Mouse (Mus musculus): Measurements from ENCODE around the gene Rexo5. TPM values are rescaled to one million over a fixed set of nuclear protein-coding genes. Genes with fewer than 3 reads are reported as not detected.
A peak's percentile ranks its signal among the peaks of the same experiment; 100 is the strongest.

Gene Rexo5
- polyA plus RNA-seq (2016; fragmentation: Nextera tagmentation; extraction: Ambion mirVana): 21.9 and 30.7 TPM in 2 replicates

DNA sequence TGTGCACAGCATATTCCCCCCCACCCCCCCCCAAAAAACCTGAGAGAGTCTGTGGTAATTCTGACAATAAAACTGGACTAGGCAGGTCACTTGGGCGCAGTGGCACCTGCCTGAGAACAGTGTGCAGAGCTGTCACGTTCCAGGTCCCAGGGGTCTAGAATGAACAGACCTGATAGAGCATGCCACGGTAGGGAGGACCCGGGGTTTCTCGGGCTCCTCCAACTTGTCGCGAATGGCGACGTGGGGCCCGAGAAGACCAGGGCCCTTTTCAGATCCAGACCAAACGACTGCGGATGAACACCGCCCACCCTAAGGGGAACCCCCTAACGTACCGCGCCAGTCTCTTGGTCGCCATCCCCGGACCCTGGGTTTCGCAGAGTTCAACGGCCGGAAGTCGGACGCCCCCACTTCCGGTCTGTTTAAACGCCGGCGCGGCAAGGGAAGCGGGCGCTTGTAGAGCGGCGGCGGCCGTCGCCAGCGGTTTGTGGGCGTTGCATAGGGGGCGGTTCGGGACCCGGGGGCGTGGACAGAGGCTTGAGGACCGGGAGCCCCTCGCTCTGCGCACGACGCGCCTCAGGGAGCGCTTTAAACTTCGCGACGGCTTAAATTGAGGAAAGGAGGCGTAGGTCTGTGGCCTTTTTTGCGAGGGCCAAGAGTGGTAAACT, at the start of gene Rexo5, which contains the start of gene Eri2:
Rexo5 (plus strand) TSS at position 421 of the 665 bp plus-strand sequence.
Eri2 (minus strand) TSS at position 473 of the 665 bp plus-strand sequence.
- peak; percentile 98 for ATAC-seq (ENCODE audit: low FRiP score)
- peak within 1 kb of the TSS; percentile 68 for H3K4me3 ChIP-seq (replicated peaks)
- H3K27ac ChIP-seq: peak within 1 kb of the TSS; percentile 60
- no peaks in the 10 kb centered on the region for H3K9me3 ChIP-seq
- WGBS: under 1% methylated on average over 53 of the region's 53 CpGs
- H3K4me1 ChIP-seq: peaks cover 14% of the 10 kb centered on the region
- peaks cover 11% of the 10 kb centered on the region for H3K36me3 ChIP-seq (replicated peaks)
- peak within 1 kb of the TSS; percentile 81 for H3K4me2 ChIP-seq
- peak within 1 kb of the TSS; percentile 70 for H3K9ac ChIP-seq
- H3K27me3 ChIP-seq: no peaks in the 10 kb centered on the region

- Histone ChIP-seq H3K36me3 (replicated peaks) (no peaks in the 10 kb centered on the region), H3K4me3 (replicated peaks) (peak overlapping the region; percentile 10), H3K27me3 (no peaks in the 10 kb centered on the region), H3K9ac (no peak overlapping the region), H3K27ac (no peak overlapping the region), H3K9me3 (no peaks in the 10 kb centered on the region), H3K4me2 (peak overlapping the region; percentile 45), H3K4me1 (peaks cover 7% of the 10 kb centered on the region)
- no peak for ATAC-seq (ENCODE audit: low FRiP score)
- WGBS: 7% methylated on average over 34 of the region's 34 CpGs
Measured at GRCm38 (mm10) chr7:119744321-119744720, 49.5 kb upstream of the Rexo5 start.

- Histone ChIP-seq H3K36me3 (replicated peaks) (no peaks in the 10 kb centered on the region), H3K27me3 (no peaks in the 10 kb centered on the region), H3K9me3 (no peaks in the 10 kb centered on the region), H3K4me2 (no peak overlapping the region), H3K4me3 (replicated peaks) (no peak overlapping the region), H3K9ac (no peak overlapping the region), H3K4me1 (peaks cover 7% of the 10 kb centered on the region), H3K27ac (no peak overlapping the region)
- WGBS: 97% methylated on average over 1 of the region's 1 CpGs
- ATAC-seq (ENCODE audit: low FRiP score): no peak
Measured at GRCm38 (mm10) chr7:119745869-119746268, 47.9 kb upstream of the Rexo5 start.

DNA sequence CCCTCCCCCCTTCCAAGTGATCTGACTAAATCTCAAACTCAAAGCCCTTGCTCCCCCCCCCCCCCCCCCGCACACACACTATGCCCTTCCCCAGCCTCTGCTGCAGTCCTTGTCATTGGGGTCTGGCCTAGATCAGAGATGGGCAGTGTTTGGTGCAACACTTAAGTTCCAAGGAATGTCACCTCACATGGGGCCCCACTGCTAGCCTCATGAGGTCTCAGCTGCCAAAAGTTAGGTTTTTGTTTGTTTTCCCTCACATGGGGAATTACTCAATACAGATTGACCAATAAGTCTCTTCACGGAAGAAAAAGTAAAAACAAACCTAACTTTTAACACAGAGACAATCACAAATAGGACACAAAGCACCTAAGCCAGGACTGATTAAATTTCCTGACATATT, 45.0 kb upstream of the Rexo5 start:
- 83% methylated on average over 1 of the region's 2 CpGs for WGBS
- Histone ChIP-seq H3K36me3 (replicated peaks) (no peaks in the 10 kb centered on the region), H3K9me3 (no peaks in the 10 kb centered on the region), H3K4me2 (no peak overlapping the region), H3K9ac (no peak overlapping the region), H3K4me1 (peaks cover 7% of the 10 kb centered on the region), H3K27ac (no peak overlapping the region), H3K27me3 (no peaks in the 10 kb centered on the region), H3K4me3 (replicated peaks) (no peak overlapping the region)
- ATAC-seq (ENCODE audit: low FRiP score): no peak

DNA sequence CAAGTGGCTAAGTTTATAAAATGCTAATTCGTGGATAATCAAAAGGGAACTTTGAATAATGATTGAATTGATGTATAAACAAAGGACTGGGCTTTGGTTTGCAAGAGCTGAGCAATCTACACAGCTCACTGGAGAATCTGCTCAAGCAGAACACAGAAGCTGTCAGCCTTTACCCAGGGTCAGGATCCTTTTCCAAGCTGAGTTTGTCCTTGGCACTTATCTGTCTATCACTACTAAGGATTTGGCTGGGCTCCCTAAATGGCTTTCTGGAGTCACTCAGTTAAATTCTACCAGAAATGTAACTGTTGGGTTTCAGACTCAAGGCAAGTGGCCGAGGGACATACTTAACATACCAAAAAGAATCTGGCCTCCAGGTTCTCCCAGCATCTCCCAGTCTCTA, 43.9 kb upstream of the Rexo5 start:
- WGBS: 69% methylated on average over 2 of the region's 2 CpGs
- H3K36me3 ChIP-seq (replicated peaks): no peaks in the 10 kb centered on the region
- H3K4me3 ChIP-seq (replicated peaks): no peak overlapping the region
- H3K27ac ChIP-seq: no peak overlapping the region
- H3K9ac ChIP-seq: no peak overlapping the region
- H3K9me3 ChIP-seq: no peaks in the 10 kb centered on the region
- H3K27me3 ChIP-seq: no peaks in the 10 kb centered on the region
- no peak for ATAC-seq (ENCODE audit: low FRiP score)
- no peaks in the 10 kb centered on the region for H3K4me1 ChIP-seq
- H3K4me2 ChIP-seq: no peak overlapping the region

DNA sequence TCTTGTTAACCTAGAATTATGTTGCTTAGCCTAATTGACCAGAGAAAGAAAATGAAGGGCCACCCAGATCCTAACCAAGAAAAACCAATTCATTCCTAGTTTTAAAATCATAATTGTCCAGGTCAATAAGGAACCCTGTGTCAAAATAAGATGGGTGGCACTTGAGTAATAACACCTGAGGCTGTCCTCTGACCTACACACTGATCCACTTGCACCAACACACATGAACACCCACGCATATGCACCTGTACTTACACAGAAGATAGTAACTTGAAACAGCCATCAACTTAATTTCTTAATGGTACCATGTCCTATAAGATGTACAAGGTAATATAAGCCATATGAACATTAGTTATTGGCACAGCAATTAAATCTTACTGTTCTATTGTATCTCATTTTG, 40.1 kb upstream of the Rexo5 start:
- Histone ChIP-seq H3K4me2 (no peak overlapping the region), H3K9me3 (no peaks in the 10 kb centered on the region), H3K27me3 (no peaks in the 10 kb centered on the region), H3K4me1 (no peaks in the 10 kb centered on the region), H3K4me3 (replicated peaks) (no peak overlapping the region), H3K9ac (no peak overlapping the region), H3K36me3 (replicated peaks) (no peaks in the 10 kb centered on the region), H3K27ac (no peak overlapping the region)
- 88% methylated on average over 1 of the region's 1 CpGs for WGBS
- ATAC-seq (ENCODE audit: low FRiP score): no peak

- no peak within 1 kb of the TSS for H3K4me2 ChIP-seq
- no peak for ATAC-seq (ENCODE audit: low FRiP score)
- WGBS: 88% methylated on average over 11 of the region's 11 CpGs
- H3K9me3 ChIP-seq: no peaks in the 10 kb centered on the region
- H3K27ac ChIP-seq: no peak within 1 kb of the TSS
- H3K36me3 ChIP-seq (replicated peaks): no peaks in the 10 kb centered on the region
- no peaks in the 10 kb centered on the region for H3K4me1 ChIP-seq
- H3K9ac ChIP-seq: no peak within 1 kb of the TSS
- no peaks in the 10 kb centered on the region for H3K27me3 ChIP-seq
- no peak within 1 kb of the TSS for H3K4me3 ChIP-seq (replicated peaks)
Measured at GRCm38 (mm10) chr7:119760527-119760951, 33.3 kb upstream of the Rexo5 start, which contains the start of gene Acsm3. TSS of gene Acsm3 (plus strand) at chr7:119760923.

DNA sequence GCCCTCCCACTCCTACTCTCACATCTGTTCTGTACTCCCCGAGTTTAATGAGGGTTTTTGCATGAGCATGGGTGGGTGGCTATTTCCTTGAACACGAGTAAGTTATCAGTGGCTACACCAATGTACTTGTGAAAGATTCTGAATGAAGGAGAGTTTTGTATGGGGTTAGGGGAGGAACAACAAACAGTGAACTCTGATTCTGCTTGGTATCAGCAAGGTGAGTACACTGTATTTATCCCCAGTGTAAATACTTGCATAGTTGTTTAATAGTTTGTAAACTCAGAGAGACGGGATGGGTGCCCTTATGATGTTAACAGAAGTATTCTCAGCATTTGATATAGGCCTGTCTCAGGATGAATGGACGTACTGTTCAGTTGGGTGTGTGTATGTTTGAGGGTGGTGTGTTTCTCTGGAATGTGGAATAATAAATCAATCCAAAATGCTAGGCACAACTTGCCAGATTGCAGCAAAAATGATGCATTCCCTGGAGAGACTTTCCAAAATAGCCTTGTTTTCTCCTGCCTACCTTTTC, 31.6 kb upstream of the Rexo5 start:
- H3K27me3 ChIP-seq: no peaks in the 10 kb centered on the region
- no peak overlapping the region for H3K4me2 ChIP-seq
- no peak for ATAC-seq (ENCODE audit: low FRiP score)
- no peak overlapping the region for H3K27ac ChIP-seq
- no peaks in the 10 kb centered on the region for H3K9me3 ChIP-seq
- H3K4me3 ChIP-seq (replicated peaks): no peak overlapping the region
- H3K4me1 ChIP-seq: no peaks in the 10 kb centered on the region
- WGBS: 75% methylated on average over 4 of the region's 4 CpGs
- H3K36me3 ChIP-seq (replicated peaks): no peaks in the 10 kb centered on the region
- H3K9ac ChIP-seq: no peak overlapping the region

- no peak overlapping the region for H3K4me2 ChIP-seq
- no peak overlapping the region for H3K9ac ChIP-seq
- H3K27me3 ChIP-seq: no peaks in the 10 kb centered on the region
- no peak for ATAC-seq (ENCODE audit: low FRiP score)
- no peaks in the 10 kb centered on the region for H3K9me3 ChIP-seq
- no peak overlapping the region for H3K4me3 ChIP-seq (replicated peaks)
- H3K27ac ChIP-seq: no peak overlapping the region
- 92% methylated on average over 3 of the region's 3 CpGs for WGBS
- no peaks in the 10 kb centered on the region for H3K36me3 ChIP-seq (replicated peaks)
- no peaks in the 10 kb centered on the region for H3K4me1 ChIP-seq
Measured at GRCm38 (mm10) chr7:119764377-119764776, 29.4 kb upstream of the Rexo5 start.

DNA sequence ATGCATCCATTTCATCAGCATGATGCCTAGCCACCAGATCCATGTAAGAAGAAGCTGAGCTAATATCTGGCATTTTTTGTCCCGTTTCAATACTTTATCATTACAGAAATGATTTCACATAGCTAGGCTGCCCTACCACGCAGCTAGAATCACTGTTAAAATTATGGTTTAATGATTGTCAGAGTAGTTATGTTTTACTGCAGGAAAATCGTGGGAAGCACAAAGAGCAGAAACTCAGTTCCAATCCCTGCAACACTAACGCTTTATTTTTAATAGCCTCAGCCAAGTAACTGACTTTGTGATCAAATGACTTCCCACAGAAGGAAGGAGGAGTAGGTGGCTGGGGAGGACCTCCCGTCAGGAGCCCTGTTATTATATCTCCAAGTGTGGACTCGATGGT, 26.8 kb upstream of the Rexo5 start:
- H3K27me3 ChIP-seq: no peaks in the 10 kb centered on the region
- no peaks in the 10 kb centered on the region for H3K4me1 ChIP-seq
- 92% methylated on average over 6 of the region's 6 CpGs for WGBS
- no peak for ATAC-seq (ENCODE audit: low FRiP score)
- no peak overlapping the region for H3K27ac ChIP-seq
- no peak overlapping the region for H3K4me3 ChIP-seq (replicated peaks)
- no peaks in the 10 kb centered on the region for H3K36me3 ChIP-seq (replicated peaks)
- no peak overlapping the region for H3K9ac ChIP-seq
- H3K4me2 ChIP-seq: no peak overlapping the region
- no peaks in the 10 kb centered on the region for H3K9me3 ChIP-seq

- Histone ChIP-seq H3K27ac (no peak overlapping the region), H3K9me3 (no peaks in the 10 kb centered on the region), H3K9ac (no peak overlapping the region), H3K36me3 (replicated peaks) (no peaks in the 10 kb centered on the region), H3K4me1 (no peaks in the 10 kb centered on the region), H3K27me3 (no peaks in the 10 kb centered on the region), H3K4me2 (no peak overlapping the region), H3K4me3 (replicated peaks) (no peak overlapping the region)
- ATAC-seq (ENCODE audit: low FRiP score): no peak
- WGBS: 94% methylated on average over 8 of the region's 8 CpGs
Measured at GRCm38 (mm10) chr7:119769895-119770294, 23.9 kb upstream of the Rexo5 start.

DNA sequence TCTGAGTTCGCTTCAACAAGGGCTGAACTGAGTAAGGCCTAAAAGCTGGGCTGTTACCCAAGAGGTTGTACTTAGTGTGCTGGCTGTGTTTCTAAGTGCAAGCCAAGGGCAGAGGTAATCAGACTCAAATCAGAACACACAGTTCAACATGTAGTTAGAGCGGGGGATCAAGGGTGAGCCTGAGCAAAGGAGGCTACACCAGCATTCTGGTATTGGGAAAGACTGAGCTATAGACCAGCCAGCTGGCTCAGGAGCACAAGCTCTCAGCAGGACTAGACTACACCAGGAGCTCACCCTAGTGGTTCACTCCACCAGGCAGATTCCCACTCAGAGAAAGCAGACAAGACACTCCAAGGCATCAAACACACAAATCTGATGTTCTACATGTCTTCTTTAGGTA, 10.4 kb upstream of the Rexo5 start:
- Histone ChIP-seq H3K27me3 (no peaks in the 10 kb centered on the region), H3K4me2 (no peak overlapping the region), H3K4me3 (replicated peaks) (no peak overlapping the region), H3K36me3 (replicated peaks) (peaks cover 53% of the 10 kb centered on the region), H3K4me1 (no peaks in the 10 kb centered on the region), H3K27ac (no peak overlapping the region), H3K9me3 (no peaks in the 10 kb centered on the region), H3K9ac (no peak overlapping the region)
- no peak for ATAC-seq (ENCODE audit: low FRiP score)
- 93% methylated on average over 2 of the region's 2 CpGs for WGBS

DNA sequence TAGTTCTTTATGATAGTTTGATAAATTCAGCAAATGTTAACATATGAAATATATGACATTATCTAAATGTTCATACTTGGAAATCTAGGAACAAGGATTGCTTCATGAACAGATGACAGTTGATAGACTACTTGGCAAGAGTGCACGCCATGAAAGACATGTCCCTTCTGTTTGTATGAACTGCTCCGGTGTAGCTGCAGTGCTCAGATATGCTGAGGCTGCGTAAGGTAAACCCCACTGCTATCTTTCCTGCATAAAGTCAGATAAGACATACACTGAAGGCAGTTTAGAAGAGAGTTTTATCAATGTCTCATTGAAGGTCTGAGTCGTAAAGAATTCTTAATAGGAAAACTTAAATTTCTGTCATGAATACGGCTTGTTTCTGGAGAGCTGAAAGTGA, 8.9 kb upstream of the Rexo5 start:
- Histone ChIP-seq H3K9ac (no peak overlapping the region), H3K9me3 (no peaks in the 10 kb centered on the region), H3K36me3 (replicated peaks) (peaks cover 64% of the 10 kb centered on the region), H3K27ac (no peak overlapping the region), H3K4me1 (no peaks in the 10 kb centered on the region), H3K27me3 (no peaks in the 10 kb centered on the region), H3K4me3 (replicated peaks) (no peak overlapping the region), H3K4me2 (no peak overlapping the region)
- ATAC-seq (ENCODE audit: low FRiP score): no peak
- 97% methylated on average over 5 of the region's 5 CpGs for WGBS

Measured in forebrain, embryonic 12.5 days (tissue).